ENCODE assay signal across 9 mouse cellular contexts in genomic region chr5:119844994-119845393, GRCm38 (mm10). TPM values are rescaled to one million over a fixed set of nuclear protein-coding genes. Genes with fewer than 3 reads are reported as not detected.
DNase-seq lines count a peak whose midpoint lies in the region; ATAC-seq lines count a peak whose summit lies in the region.
"Had no signal": no experiment of that assay in that cellular context is flagged by ENCODE, and none has a peak within 500 bp of the region (broad histone marks: within the 10 kb centered on the region; RNA-seq: fewer than 3 reads in every experiment).

No protein-coding gene starts in this region.

- H3K9me3 ChIP-seq in forebrain, embryonic 10.5 days: no peaks in the 10 kb centered on the region
- no peaks in the 10 kb centered on the region for H3K9me3 ChIP-seq in hindbrain, embryonic 13.5 days
- no peaks in the 10 kb centered on the region for H3K9me3 ChIP-seq in midbrain, embryonic 14.5 days (ENCODE audit: control insufficient read depth, low read length)

- H3K4me2 ChIP-seq in hindbrain, embryonic 13.5 days: peak overlapping the region; percentile 38
- H3K4me2 ChIP-seq in midbrain, embryonic 14.5 days (ENCODE audit: low read length): peak overlapping the region; percentile 38

- peak; percentile 9 for DNase-seq in right cerebral cortex, adult 18-20 months
- no peak for DNase-seq in right cerebral cortex, adult 2 months (ENCODE audit: low spot score in 2 of 2)
- DNase-seq in forebrain, embryonic 10.5 days (ENCODE audit: extremely low spot score, low spot score): peak; percentile 66
- DNase-seq in midbrain, embryonic 14.5 days: peak; percentile 86
- no peak for DNase-seq in layer of hippocampus, adult 9-10 months (ENCODE audit: low spot score)
- no peak for DNase-seq in right cerebral cortex, postnatal 36 days (ENCODE audit: low spot score in 2 of 2)
- DNase-seq in gastrocnemius, postnatal 36 days: no peak

- H3K4me3 ChIP-seq in forebrain, embryonic 10.5 days: peak overlapping the region; percentile 31
- H3K4me3 ChIP-seq in hindbrain, embryonic 13.5 days: peak overlapping the region; percentile 17; the same call in 1 of the 2 replicates
- peak overlapping the region; percentile 2; the same call in 1 of the 2 replicates for H3K4me3 ChIP-seq in midbrain, embryonic 14.5 days (replicated peaks; ENCODE audit: low read depth, low read length)

- H3K27ac ChIP-seq in forebrain, embryonic 10.5 days: no peak overlapping the region
- no peak overlapping the region for H3K27ac ChIP-seq in hindbrain, embryonic 13.5 days
- no peak overlapping the region for H3K27ac ChIP-seq in midbrain, embryonic 14.5 days (replicated peaks; ENCODE audit: low read depth, low read length)

- H3K9ac ChIP-seq in hindbrain, embryonic 13.5 days: no peak overlapping the region
- H3K9ac ChIP-seq in midbrain, embryonic 14.5 days (replicated peaks; ENCODE audit: low read length): no peak overlapping the region

- peaks cover 86% of the 10 kb centered on the region for H3K27me3 ChIP-seq in forebrain, embryonic 10.5 days (ENCODE audit: poor library complexity, severe bottlenecking)
- H3K27me3 ChIP-seq in hindbrain, embryonic 13.5 days: peaks cover 94% of the 10 kb centered on the region
- H3K27me3 ChIP-seq in midbrain, embryonic 14.5 days (ENCODE audit: control insufficient read depth, insufficient read depth, low read length): peaks cover 64% of the 10 kb centered on the region

- no peaks in the 10 kb centered on the region for H3K36me3 ChIP-seq in forebrain, embryonic 10.5 days (replicated peaks)
- no peaks in the 10 kb centered on the region for H3K36me3 ChIP-seq in hindbrain, embryonic 13.5 days
- H3K36me3 ChIP-seq in midbrain, embryonic 14.5 days (ENCODE audit: control insufficient read depth, insufficient read depth, low read length): no peaks in the 10 kb centered on the region

- no peak for ATAC-seq in hindbrain, embryonic 13.5 days (ENCODE audit: low FRiP score)
- no peak; the same call in 1 of the 2 replicates for ATAC-seq in midbrain, embryonic 14.5 days (ENCODE audit: low FRiP score, low TSS enrichment)

- peaks cover 21% of the 10 kb centered on the region for H3K4me1 ChIP-seq in forebrain, embryonic 10.5 days
- peaks cover 6% of the 10 kb centered on the region; the same call in 1 of the 2 replicates for H3K4me1 ChIP-seq in hindbrain, embryonic 13.5 days (replicated peaks)
- H3K4me1 ChIP-seq in midbrain, embryonic 14.5 days (ENCODE audit: control insufficient read depth, insufficient read depth, low read length): no peaks in the 10 kb centered on the region

- WGBS in forebrain, embryonic 10.5 days: under 1% methylated on average over 21 of the region's 21 CpGs
- WGBS in hindbrain, embryonic 13.5 days: 1% methylated on average over 21 of the region's 21 CpGs
- under 1% methylated on average over 21 of the region's 21 CpGs for WGBS in midbrain, embryonic 14.5 days

- intact Hi-C loops in gastrocnemius, postnatal 36 days (cut with DNase I): no loop called here

RNA-seq across cellular contexts. Expression of gene Tbx5, which starts 12.5 kb away (rescaled TPM):
- polyA plus RNA-seq in forebrain, embryonic 10.5 days (2016; fragmentation: Nextera tagmentation; extraction: Ambion mirVana): 0.04 and 0.41 TPM in 2 replicates
- polyA plus RNA-seq in hindbrain, embryonic 13.5 days (2015; fragmentation: Nextera tagmentation; extraction: Ambion mirVana): not detected in 2 replicates
- polyA plus RNA-seq in midbrain, embryonic 14.5 days (2014; fragmentation: Nextera tagmentation; extraction: Ambion mirVana): 0.11 TPM in 1 of 2 replicates, not detected in the other
- not detected for total RNA-seq in gastrocnemius, postnatal 36 days (2021)
- polyA plus RNA-seq: liver, embryonic 16.5 days had no signal

Comparison
In these comparisons a context has a peak if more than half of its experiments do, and no peak if none do; other contexts are left out.
1. DNase-seq: peak in right cerebral cortex, adult 18-20 months (single experiment), forebrain, embryonic 10.5 days (single experiment) and midbrain, embryonic 14.5 days (single experiment); none in right cerebral cortex, adult 2 months (0 of 2), layer of hippocampus, adult 9-10 months (single experiment), right cerebral cortex, postnatal 36 days (0 of 2) and gastrocnemius, postnatal 36 days (0 of 2).
2. Peak in every context shown above with its lines, with median percentiles within 50 percentile points of each other: H3K4me3 ChIP-seq.